Mouse (Mus musculus) heart, embryonic 14.5 days (tissue): ENCODE measurements around the gene Pard6b. TPM values are rescaled to one million over a fixed set of nuclear protein-coding genes. Genes with fewer than 3 reads are reported as not detected.

Experiments
- ATAC-seq: fragments of 200-750 bp; cut with Nextera tagmentation; 2 replicates; pipeline ENCODE4 v1.8.0; 2017; ENCODE audit warnings: low read depth, moderate TSS enrichment; ENCODE audit not compliant: insufficient number of reproducible peaks, insufficient read depth, low FRiP score
- H3K27ac ChIP-seq, 2 experiments: fragments of 200-500 bp in 1 of 2; fragments of 300-500 bp in 1 of 2; sonication (generic) in 1 of 2; replicated peaks in 1 of 2; 2 replicates each; pipeline ENCODE4 v1.5.1; 2012 to 2014; ENCODE audit warnings: low read depth in 2 of 2, low read length in 2 of 2, control low read depth in 1 of 2, mild to moderate bottlenecking in 1 of 2, mixed read lengths in 1 of 2; ENCODE audit not compliant: control insufficient read depth in 1 of 2, insufficient read depth in 1 of 2
- H3K27me3 ChIP-seq: fragments of 300-500 bp; sonication (generic); 2 replicates; pipeline ENCODE4 v1.6.1; 2014; ENCODE audit warnings: mild to moderate bottlenecking, low read length, control low read depth; ENCODE audit not compliant: control insufficient read depth, insufficient read depth
- H3K36me3 ChIP-seq: fragments of 300-500 bp; sonication (generic); 2 replicates; pipeline ENCODE4 v1.6.1; 2014; ENCODE audit warnings: mild to moderate bottlenecking, control low read depth, low read length, mixed read lengths; ENCODE audit not compliant: control insufficient read depth, insufficient read depth
- H3K4me1 ChIP-seq, 2 experiments: fragments of 200-500 bp in 1 of 2; fragments of 300-500 bp in 1 of 2; sonication (generic) in 1 of 2; 2 replicates each; pipeline ENCODE4 v1.6.1; 2012 to 2014; ENCODE audit warnings: low read length in 2 of 2, control low read depth in 1 of 2, mixed read lengths in 1 of 2; ENCODE audit not compliant: control insufficient read depth in 2 of 2, insufficient read depth in 2 of 2
- H3K4me2 ChIP-seq: fragments of 300-500 bp; sonication (generic); 2 replicates; pipeline ENCODE4 v1.6.1; 2014; ENCODE audit warnings: mild to moderate bottlenecking, low read length
- H3K4me3 ChIP-seq, 2 experiments: fragments of 200-500 bp in 1 of 2; fragments of 300-500 bp in 1 of 2; sonication (generic) in 1 of 2; 2 replicates each; pipeline ENCODE4 v1.5.1; 2012 to 2014; ENCODE audit warnings: low read length in 2 of 2, mild to moderate bottlenecking in 2 of 2, control low read depth in 1 of 2, low read depth in 1 of 2, moderate library complexity in 1 of 2; ENCODE audit not compliant: control insufficient read depth in 1 of 2, insufficient read depth in 1 of 2
- H3K9ac ChIP-seq: fragments of 300-500 bp; sonication (generic); 2 replicates; pipeline ENCODE4 v1.6.1; 2014; ENCODE audit warnings: mild to moderate bottlenecking, low read length
- H3K9me3 ChIP-seq: fragments of 300-500 bp; sonication (generic); 2 replicates; pipeline ENCODE4 v1.6.1; 2016; ENCODE audit warnings: low read length, control low read depth; ENCODE audit not compliant: control insufficient read depth
- WGBS: fragments of 180-500 bp; shearing (Covaris S2); extraction: QIAGEN DNeasy Blood & Tissue Kit; methylation state at CpG from one replicate; pipeline ENCODE4 v1.1.7; 2014; 5-methylcytosine and 5-hydroxymethylcytosine counted together
- polyA plus RNA-seq: library from polyadenylated mRNA; unstranded; fragments of >200 nt; fragmentation: Nextera tagmentation; extraction: Ambion mirVana; gene quantifications from 2 replicates; pipeline ENCODE4 v1.2.1, GENCODE M21; 2014

Gene Pard6b
- polyA plus RNA-seq = 7.7 and 8.5 TPM in 2 replicates

DNA sequence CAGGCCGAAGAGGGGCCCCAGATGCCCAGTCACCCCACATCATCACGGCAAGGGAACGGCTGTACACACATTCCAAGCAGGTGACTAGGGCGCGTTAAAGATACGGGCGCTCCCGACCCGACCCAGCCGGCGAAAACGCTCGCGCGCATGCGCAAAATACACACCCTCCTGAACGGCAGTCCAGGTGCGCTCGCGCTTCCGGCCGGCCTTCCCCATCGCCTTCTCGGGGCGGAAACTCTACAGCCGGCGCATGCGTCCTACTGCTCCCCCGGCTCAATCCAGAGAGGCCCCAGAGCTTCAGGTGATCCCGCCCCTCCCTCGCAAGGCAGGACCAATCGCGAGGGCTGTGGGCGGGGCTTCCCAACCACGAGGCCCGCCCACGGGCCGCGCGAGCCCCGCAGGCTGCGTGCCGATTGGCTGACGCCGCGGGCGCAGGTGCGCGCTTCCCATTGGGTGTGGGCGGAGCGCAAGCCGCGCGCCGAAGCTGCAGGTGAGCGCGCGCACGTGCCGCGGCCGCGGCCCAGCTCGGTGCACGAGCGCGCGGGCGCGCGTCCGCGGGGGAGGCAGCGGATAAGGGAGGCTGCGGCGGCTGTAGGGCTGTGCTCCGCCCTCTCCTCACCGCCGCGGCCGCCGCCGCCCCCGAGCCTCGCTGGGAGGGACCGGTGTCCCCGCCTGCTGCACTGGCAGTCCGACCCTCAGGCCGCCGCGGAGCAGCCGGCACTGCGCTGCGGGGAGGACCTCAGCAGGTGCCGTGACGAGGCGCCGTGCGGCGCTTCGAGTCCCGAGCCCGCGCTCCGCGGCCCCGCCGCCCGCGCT is at the start of gene Pard6b:
Gene Pard6b (plus strand): TSS at position 574 of the 816 bp plus-strand sequence.
- peaks cover 12 to 37% of the 10 kb centered on the region in 2 experiments for H3K4me1 ChIP-seq
- peak within 1 kb of the TSS; percentile 92 for H3K4me2 ChIP-seq
- no peaks in the 10 kb centered on the region for H3K9me3 ChIP-seq
- H3K36me3 ChIP-seq = no peaks in the 10 kb centered on the region
- peak; percentile 93 for ATAC-seq
- no peaks in the 10 kb centered on the region; the same call in 1 of the 2 replicates for H3K27me3 ChIP-seq
- peak within 1 kb of the TSS; percentile 81 to 85 for H3K4me3 ChIP-seq
- H3K27ac ChIP-seq = peak within 1 kb of the TSS; percentile 70 to 86
- under 1% methylated on average over 106 of the region's 110 CpGs for WGBS
- peak within 1 kb of the TSS; percentile 85 for H3K9ac ChIP-seq

DNA sequence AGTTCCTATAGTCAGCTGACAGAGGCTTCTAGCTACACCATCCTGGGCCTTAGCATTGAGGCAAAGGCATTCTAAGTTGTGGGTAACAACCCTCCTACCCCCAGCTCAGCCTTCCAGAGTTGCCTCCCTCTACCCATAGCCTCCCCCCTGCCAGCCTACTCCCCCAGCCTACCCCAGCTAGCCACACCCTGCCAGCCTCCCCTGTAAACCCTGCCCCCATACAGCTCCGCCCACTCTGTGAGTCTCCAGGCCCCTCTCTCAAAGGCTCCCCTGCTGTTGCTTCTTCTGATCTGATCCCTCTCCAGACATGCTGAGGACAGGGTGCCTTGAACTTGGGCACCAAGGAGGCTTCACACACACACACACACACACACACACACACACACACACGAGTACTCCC is 49.0 kb upstream of the Pard6b start:
- Histone ChIP-seq H3K9me3 (peaks cover 7% of the 10 kb centered on the region), H3K9ac (no peak overlapping the region), H3K4me2 (no peak overlapping the region), H3K27me3 (no peaks in the 10 kb centered on the region), H3K27ac (no peak overlapping the region), H3K4me3 (no peak overlapping the region), H3K4me1 (peaks cover 6% of the 10 kb centered on the region in 2 experiments), H3K36me3 (no peaks in the 10 kb centered on the region)
- no peak for ATAC-seq
- 68% methylated on average over 2 of the region's 2 CpGs for WGBS

DNA sequence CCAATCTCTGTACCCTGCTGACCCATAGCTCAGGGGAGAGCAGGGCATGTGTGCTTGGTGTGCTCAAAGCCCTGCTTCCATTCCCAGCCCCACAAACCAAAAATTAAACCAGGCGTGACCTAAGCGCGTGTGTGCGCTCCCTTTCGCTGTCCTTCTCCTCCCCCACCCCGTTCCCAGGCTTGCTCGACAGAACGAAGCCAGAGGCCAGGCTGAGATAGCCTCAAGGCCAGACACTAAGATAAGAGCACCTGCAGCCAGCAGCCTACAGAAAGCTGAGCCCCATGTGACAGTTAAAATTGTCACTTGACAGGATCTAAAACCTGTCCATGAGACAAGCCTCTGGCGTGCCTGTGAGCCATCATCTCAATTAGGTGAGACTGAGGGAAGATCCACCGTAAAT is 46.9 kb upstream of the Pard6b start:
- no peak overlapping the region for H3K4me3 ChIP-seq
- H3K4me2 ChIP-seq = no peak overlapping the region
- H3K36me3 ChIP-seq = no peaks in the 10 kb centered on the region
- WGBS = 26% methylated on average over 10 of the region's 10 CpGs
- H3K9me3 ChIP-seq = 0 out of 2 replicates have a peak, but pooled peaks cover under 1% of the 10 kb centered on the region
- H3K27me3 ChIP-seq = no peaks in the 10 kb centered on the region
- ATAC-seq = no peak
- H3K4me1 ChIP-seq = peaks cover 11% of the 10 kb centered on the region in 2 experiments
- H3K27ac ChIP-seq = no peak overlapping the region
- H3K9ac ChIP-seq = no peak overlapping the region

DNA sequence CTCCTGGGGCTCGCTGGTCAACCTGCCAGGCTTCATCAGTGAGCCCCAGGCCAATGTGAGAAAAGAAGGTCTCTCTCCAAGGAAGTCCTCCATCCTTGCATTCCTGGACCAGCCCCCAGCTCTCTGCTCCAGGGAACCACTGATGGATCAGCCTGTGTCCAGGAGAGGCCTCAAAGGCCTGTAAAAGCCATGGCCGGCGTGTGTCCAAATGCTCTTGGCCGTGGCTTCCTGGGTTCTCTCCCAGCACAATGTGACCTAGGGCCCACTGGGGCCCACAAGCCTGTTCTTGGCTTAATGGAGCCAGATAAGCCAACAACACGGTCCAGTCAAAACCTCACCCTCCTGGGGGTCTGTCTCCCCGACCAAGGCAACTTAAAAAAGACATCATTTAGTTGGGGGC is 44.9 kb upstream of the Pard6b start:
- H3K27ac ChIP-seq = no peak overlapping the region

DNA sequence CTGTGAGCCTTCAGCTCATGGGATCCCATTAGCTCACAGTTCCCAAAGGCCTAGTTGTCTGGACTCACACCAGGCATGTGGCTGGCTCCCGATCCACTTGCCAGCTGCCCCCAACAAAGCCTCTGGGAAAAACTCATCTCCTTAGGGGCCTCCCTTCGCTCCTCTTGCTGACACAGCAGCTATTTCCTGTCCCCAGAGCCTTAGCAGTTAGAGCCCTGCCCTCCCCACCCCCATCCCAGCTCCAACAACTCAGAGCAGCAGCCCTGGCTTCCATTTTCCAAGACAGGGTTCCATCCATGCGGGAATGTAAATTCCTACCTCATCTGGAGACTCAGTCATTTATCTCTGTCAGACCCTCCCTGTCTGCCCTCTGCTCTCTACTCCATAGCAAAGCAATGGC is 43.7 kb upstream of the Pard6b start:
- Histone ChIP-seq H3K9me3 (no peaks in the 10 kb centered on the region), H3K27ac (no peak overlapping the region), H3K36me3 (no peaks in the 10 kb centered on the region), H3K9ac (no peak overlapping the region), H3K4me2 (no peak overlapping the region), H3K27me3 (no peaks in the 10 kb centered on the region), H3K4me3 (no peak overlapping the region), H3K4me1 (peaks cover 11% of the 10 kb centered on the region in 2 experiments)
- WGBS = 26% methylated on average over 3 of the region's 3 CpGs
- no peak for ATAC-seq

More for the DNA sequence above, 44.9 kb upstream of the Pard6b start:
- H3K4me1 ChIP-seq = peaks cover 11% of the 10 kb centered on the region in 2 experiments
- H3K4me3 ChIP-seq = no peak overlapping the region
- H3K27me3 ChIP-seq = no peaks in the 10 kb centered on the region
- 87% methylated on average over 6 of the region's 6 CpGs for WGBS
- no peaks in the 10 kb centered on the region for H3K36me3 ChIP-seq
- H3K4me2 ChIP-seq = no peak overlapping the region
- no peak overlapping the region for H3K9ac ChIP-seq
- no peaks in the 10 kb centered on the region for H3K9me3 ChIP-seq
- ATAC-seq = no peak

DNA sequence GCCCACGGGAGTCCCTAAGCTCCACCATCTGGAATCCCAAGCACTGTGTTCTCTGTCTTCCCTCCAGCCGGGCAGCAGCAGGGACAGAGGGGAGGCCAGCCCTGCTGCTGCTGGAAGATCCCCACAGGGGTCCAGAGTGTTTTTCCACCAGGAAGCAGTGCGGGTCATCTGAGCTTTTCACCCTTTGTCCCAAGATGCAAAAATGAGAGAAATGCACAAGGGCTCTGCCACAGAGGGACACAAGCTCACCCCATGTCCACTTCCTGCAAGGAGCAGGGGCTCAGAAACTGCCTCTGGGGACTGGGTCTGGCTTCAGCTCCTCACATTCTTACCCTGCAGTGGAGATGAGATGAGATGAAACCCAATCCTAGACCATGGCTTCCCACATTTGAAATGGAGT is 40.1 kb upstream of the Pard6b start:
- WGBS = 68% methylated on average over 3 of the region's 3 CpGs
- no peak for ATAC-seq
- peaks cover 11 to 12% of the 10 kb centered on the region in 2 experiments for H3K4me1 ChIP-seq

DNA sequence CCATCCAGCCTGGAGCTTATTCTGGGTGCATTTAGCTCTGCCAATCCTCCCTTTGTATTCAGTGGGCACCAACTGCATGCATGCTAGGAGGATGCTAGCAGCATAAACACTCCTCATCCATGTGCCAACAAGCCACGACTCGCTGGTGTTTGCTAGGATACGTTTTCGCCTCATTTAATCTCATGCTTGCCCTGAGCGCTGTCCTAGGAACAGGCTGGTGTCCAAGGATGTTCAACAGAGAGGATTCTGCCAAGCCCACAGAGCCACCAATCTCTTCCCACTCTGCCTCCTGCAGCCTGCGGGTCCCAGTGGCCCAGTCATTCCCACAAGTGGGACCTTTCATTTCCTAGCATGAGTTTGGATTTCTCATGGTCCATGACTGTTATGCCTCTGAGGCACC is 38.8 kb upstream of the Pard6b start:
- Histone ChIP-seq H3K4me3 (no peak overlapping the region), H3K9ac (no peak overlapping the region), H3K4me1 (peaks cover 13 to 14% of the 10 kb centered on the region in 2 experiments), H3K4me2 (no peak overlapping the region), H3K36me3 (no peaks in the 10 kb centered on the region), H3K9me3 (no peaks in the 10 kb centered on the region), H3K27me3 (no peaks in the 10 kb centered on the region), H3K27ac (no peak overlapping the region)
- ATAC-seq = no peak
- 90% methylated on average over 6 of the region's 6 CpGs for WGBS

More for the DNA sequence above, 40.1 kb upstream of the Pard6b start:
- H3K4me2 ChIP-seq = no peak overlapping the region
- H3K9ac ChIP-seq = no peak overlapping the region
- H3K27me3 ChIP-seq = no peaks in the 10 kb centered on the region
- H3K9me3 ChIP-seq = no peaks in the 10 kb centered on the region
- H3K4me3 ChIP-seq = no peak overlapping the region
- H3K36me3 ChIP-seq = no peaks in the 10 kb centered on the region
- H3K27ac ChIP-seq = no peak overlapping the region
